Mouse (Mus musculus) G1E (cell line): ENCODE data around the gene Gpr150.

ENCODE experiments used
- CTCF ChIP-seq: IDR thresholded peaks from 2 replicates; pipeline ENCODE4 v1.5.1; 2012; ENCODE audit warnings: low read depth, low read length, inconsistent platforms, mixed read lengths
- GATA1 ChIP-seq: IDR thresholded peaks from 2 replicates; pipeline ENCODE4 v1.6.1; 2012; ENCODE audit warnings: borderline replicate concordance, low read length, inconsistent platforms, mixed read lengths
- TAL1 ChIP-seq: conservative IDR thresholded peaks from 2 replicates; pipeline ENCODE4 v1.6.1; 2012; ENCODE audit warnings: low read depth, low read length, inconsistent platforms, mixed read lengths

- TF ChIP-seq CTCF (no peak), TAL1 (no peak), GATA1 (no peak)
Observed at GRCm38 (mm10) chr13:76056896-76057266, at the start of gene Gpr150.
